Mouse (Mus musculus): ENCODE results near the gene Slc16a8.

GRCm38 (mm10) chr15:79303725-79304124 is 49.2 kb upstream of the Slc16a8 start:
- TF ChIP-seq CTCF (conservative IDR thresholded peaks at IDR 0.05; ENCODE audit: low read length) (no peak), NANOG (IDR thresholded peaks at IDR 0.05; ENCODE audit: borderline replicate concordance, low read length) (no peak)
